Mouse (Mus musculus) kidney, postnatal 4 days (tissue): ENCODE data around the gene Zfp385b.
"Not testable (repeated sequence)": the region's sequence is repeated elsewhere in the genome, so short reads cannot be mapped to it uniquely, and the experiment has no call there.

ENCODE experiments used
- DNase-seq, 2 experiments: peaks; one replicate each; pipeline ENCODE4 v3.0.0; 2021; ENCODE audit warnings: mixed read lengths in 2 of 2

Zfp385b gene

GRCm38 (mm10) chr2:77454341-77454937 is 365.0 kb downstream of the Zfp385b start:
- no peak for DNase-seq

- DNase-seq: no peak
These were observed 365.7 kb downstream of the Zfp385b start for GRCm38 (mm10) chr2:77453786-77454185.

GRCm38 (mm10) chr2:77450017-77450416 is 369.4 kb downstream of the Zfp385b start:
- not testable (repeated sequence) for DNase-seq

GRCm38 (mm10) chr2:77448951-77449480 is 370.4 kb downstream of the Zfp385b start:
- DNase-seq: no peak

GRCm38 (mm10) chr2:77444282-77444681 is 375.2 kb downstream of the Zfp385b start:
- no peak for DNase-seq

- DNase-seq: no peak
These were observed 378.8 kb downstream of the Zfp385b start for GRCm38 (mm10) chr2:77440591-77440990.

- DNase-seq: no peak
These were observed 383.1 kb downstream of the Zfp385b start for GRCm38 (mm10) chr2:77436241-77436759.

GRCm38 (mm10) chr2:77419476-77419875 is 400.0 kb downstream of the Zfp385b start:
- DNase-seq: no peak

- DNase-seq: no peak
These were observed 401.4 kb downstream of the Zfp385b start for GRCm38 (mm10) chr2:77418078-77418477.

GRCm38 (mm10) chr2:77412171-77412570 is 407.3 kb downstream of the Zfp385b start:
- DNase-seq: no peak

GRCm38 (mm10) chr2:77411612-77412011 is 407.8 kb downstream of the Zfp385b start:
- no peak for DNase-seq

GRCm38 (mm10) chr2:77409521-77410135 is 409.8 kb downstream of the Zfp385b start:
- no peak for DNase-seq

- peak in 1 of 2 experiments; percentile 10 for DNase-seq
These were observed 410.5 kb downstream of the Zfp385b start for GRCm38 (mm10) chr2:77408972-77409371.

- DNase-seq: no peak
These were observed 417.1 kb downstream of the Zfp385b start for GRCm38 (mm10) chr2:77402329-77402728.

GRCm38 (mm10) chr2:77401438-77402235 is 417.8 kb downstream of the Zfp385b start:
- DNase-seq: peak; percentile 38 to 49

GRCm38 (mm10) chr2:77393881-77394280 is 425.6 kb downstream of the Zfp385b start:
- DNase-seq: no peak

GRCm38 (mm10) chr2:77388186-77388585 is 431.3 kb downstream of the Zfp385b start:
- DNase-seq: no peak

GRCm38 (mm10) chr2:77386515-77386914 is 432.9 kb downstream of the Zfp385b start:
- DNase-seq: peak; percentile 76 to 80

- DNase-seq: no peak
These were observed 436.7 kb downstream of the Zfp385b start for GRCm38 (mm10) chr2:77382766-77383165.

GRCm38 (mm10) chr2:77379907-77380306 is 439.5 kb downstream of the Zfp385b start:
- no peak for DNase-seq

- peak; percentile 26 to 46 for DNase-seq
These were observed 440.1 kb downstream of the Zfp385b start for GRCm38 (mm10) chr2:77379332-77379731.

- DNase-seq: peak in 1 of 2 experiments; percentile 6
These were observed 442.6 kb downstream of the Zfp385b start for GRCm38 (mm10) chr2:77376823-77377222.

- no peak for DNase-seq
These were observed 444.3 kb downstream of the Zfp385b start for GRCm38 (mm10) chr2:77375155-77375554.
